Mouse (Mus musculus) ovary, adult 2 months (tissue): Measurements from ENCODE around the gene Echs1. TPM values are rescaled to one million over a fixed set of nuclear protein-coding genes. Genes with fewer than 3 reads are reported as not detected.

Experiments
- polyA plus RNA-seq: library from polyadenylated mRNA; depleted of rRNA; stranded (reverse); fragments of >200 nt; gene quantifications from 2 replicates; pipeline ENCODE4 v1.2.3, GENCODE M21; 2012; rRNA removed

Gene Echs1
- 113 and 126 TPM in 2 replicates for polyA plus RNA-seq

GRCm38 (mm10) chr7:140116329-140117054 lies at the start of gene Echs1:
Gene Echs1 (minus strand): TSS chr7:140116476.

GRCm38 (mm10) chr7:140164664-140165063 lies 48.4 kb upstream of the Echs1 start, which contains the start of gene Olfr522:
Gene Olfr522 (minus strand): TSS chr7:140164764.

GRCm38 (mm10) chr7:140154218-140154927 lies 38.1 kb upstream of the Echs1 start, which contains the start of gene Sprn:
Gene Sprn (minus strand): TSS chr7:140154877.

GRCm38 (mm10) chr7:140137135-140138020 lies 21.1 kb upstream of the Echs1 start, which contains the start of gene Mtg1:
Gene Mtg1 (plus strand): TSS chr7:140137564.

GRCm38 (mm10) chr7:140115583-140116328 lies 520 bp downstream of the Echs1 start, which contains the start of gene Paox:
Gene Paox (plus strand): TSS chr7:140115799.

GRCm38 (mm10) chr7:140101993-140102860 lies 14.0 kb downstream of the Echs1 start, which contains the start of gene Fuom:
Gene Fuom (minus strand): TSS chr7:140102441.

GRCm38 (mm10) chr7:140092924-140093528 lies 23.2 kb downstream of the Echs1 start, which contains the start of gene Prap1:
Gene Prap1 (plus strand): TSS chr7:140093395.

GRCm38 (mm10) chr7:140082242-140082678 lies 34.0 kb downstream of the Echs1 start, which contains the start of gene Caly:
Gene Caly (minus strand): TSS chr7:140082548.

Other genes with a start within 250 kb of the Echs1 start
- gene Kndc1, start 221.8 kb downstream of the Echs1 start, polyA plus RNA-seq: 4.9 and 5.7 TPM in 2 replicates
- 1.3 and 1.9 TPM in 2 replicates for gene Utf1, start 172.7 kb downstream of the Echs1 start, polyA plus RNA-seq
- gene 6430531B16Rik, start 137.7 kb downstream of the Echs1 start, polyA plus RNA-seq: 5.4 and 5.9 TPM in 2 replicates
- gene Adam8, start 123.9 kb downstream of the Echs1 start, polyA plus RNA-seq: 64.5 and 90.2 TPM in 2 replicates
- gene Zfp511, start 80.1 kb downstream of the Echs1 start, polyA plus RNA-seq: 66.3 and 117 TPM in 2 replicates
- 36.3 and 43.5 TPM in 2 replicates for gene Tubgcp2, start 79.8 kb downstream of the Echs1 start, polyA plus RNA-seq
- gene Msx3, start 67.4 kb downstream of the Echs1 start, polyA plus RNA-seq: 1.1 and 1.6 TPM in 2 replicates
- gene Caly, start 33.9 kb downstream of the Echs1 start, polyA plus RNA-seq: 41.3 and 47.0 TPM in 2 replicates
- gene Prap1, start 23.1 kb downstream of the Echs1 start, polyA plus RNA-seq: 26.7 and 333 TPM in 2 replicates
- gene Fuom, start 14.0 kb downstream of the Echs1 start, polyA plus RNA-seq: 71.6 and 73.8 TPM in 2 replicates
- gene Paox, start 677 bp downstream of the Echs1 start, polyA plus RNA-seq: 14.5 and 23.8 TPM in 2 replicates
- gene Mtg1, start 21.1 kb upstream of the Echs1 start, polyA plus RNA-seq: 24.4 and 25.1 TPM in 2 replicates
- 2.7 and 2.9 TPM in 2 replicates for gene Sprn, start 38.4 kb upstream of the Echs1 start, polyA plus RNA-seq
- not detected in 2 replicates for gene Olfr522, start 48.3 kb upstream of the Echs1 start, polyA plus RNA-seq
- gene Olfr523, start 56.7 kb upstream of the Echs1 start, polyA plus RNA-seq: not detected in 2 replicates
- not detected in 2 replicates for gene Olfr524, start 89.5 kb upstream of the Echs1 start, polyA plus RNA-seq
- 0.94 and 1.0 TPM in 2 replicates for gene Cd163l1, start 101.8 kb upstream of the Echs1 start, polyA plus RNA-seq
- 0.06 TPM in 1 of 2 replicates, not detected in the other for gene 5830411N06Rik, start 130.8 kb upstream of the Echs1 start, polyA plus RNA-seq
- not detected in 2 replicates for gene Olfr525, start 204.4 kb upstream of the Echs1 start, polyA plus RNA-seq
- not detected in 2 replicates for gene Olfr527, start 217.5 kb upstream of the Echs1 start, polyA plus RNA-seq
- gene Olfr60, start 245.2 kb upstream of the Echs1 start, polyA plus RNA-seq: 0.17 TPM in 1 of 2 replicates, not detected in the other